Mouse (Mus musculus): ENCODE measurements at regions not wholly inside any gene's neighbourhood (a gene's known extent, or its start where the extent isn't known, plus 50 kb on each side); places are given as distances from the start of the nearest gene placed in this dataset.

DNA sequence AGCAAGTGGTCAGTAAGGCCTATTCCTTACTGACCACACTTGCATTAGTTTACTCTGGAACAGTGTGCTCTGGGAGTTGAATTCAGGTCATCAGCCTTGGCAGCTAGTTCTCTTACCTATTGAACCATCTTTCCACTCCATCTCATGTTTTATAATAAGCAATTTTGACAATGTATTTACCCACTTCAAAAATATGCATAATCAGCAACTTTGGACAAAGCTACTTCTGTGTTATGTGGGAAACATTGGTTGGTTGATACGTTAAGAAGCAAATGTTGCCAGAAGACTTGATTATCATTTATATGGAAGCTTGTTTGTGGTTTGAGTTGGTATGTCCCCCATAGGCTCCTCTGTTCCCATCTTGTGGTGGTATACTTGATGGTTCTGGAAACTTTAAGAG, 509.4 kb downstream of the Gm37988 start:
- Histone ChIP-seq H3K27me3 (ENCODE audit: insufficient read depth, poor library complexity, severe bottlenecking) (no peaks in the 10 kb centered on the region), H3K36me3 (no peaks in the 10 kb centered on the region), H3K4me3 (no peak overlapping the region), H3K4me1 (replicated peaks) (no peaks in the 10 kb centered on the region), H3K27ac (no peak overlapping the region), H3K9me3 (no peaks in the 10 kb centered on the region)
- no peak for DNase-seq (ENCODE audit: low spot score)
- WGBS, result 92% methylated on average over 1 of the region's 1 CpGs

DNA sequence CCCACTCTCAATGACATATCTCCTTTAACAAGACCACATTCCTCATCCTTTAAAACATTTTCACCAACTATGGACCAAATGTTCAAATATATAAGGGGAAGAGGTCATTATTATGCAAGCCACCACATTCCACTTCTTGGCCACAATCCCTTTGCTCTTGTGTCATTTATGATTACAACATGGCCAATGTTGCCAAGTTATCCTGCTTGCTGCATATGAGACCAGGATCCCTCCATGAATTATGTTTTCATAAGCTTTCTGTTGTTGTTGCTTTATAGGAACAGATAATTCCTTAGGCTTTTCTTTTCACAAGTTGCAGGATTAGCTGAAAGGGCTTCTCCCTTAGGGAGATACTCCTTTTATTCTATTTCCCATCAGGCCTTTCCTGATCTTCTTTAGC, 518.6 kb downstream of the Gm37988 start:
- Histone ChIP-seq H3K36me3 (no peaks in the 10 kb centered on the region), H3K27me3 (ENCODE audit: insufficient read depth, poor library complexity, severe bottlenecking) (no peaks in the 10 kb centered on the region), H3K4me3 (no peak overlapping the region), H3K27ac (no peak overlapping the region), H3K9me3 (0 out of 2 replicates have a peak, but pooled peaks cover 5% of the 10 kb centered on the region), H3K4me1 (replicated peaks) (no peaks in the 10 kb centered on the region)
- DNase-seq (ENCODE audit: low spot score), result no peak
